Mouse (Mus musculus) kidney, embryonic 15.5 days (tissue): Measurements from ENCODE around the gene Tbxas1. TPM values are rescaled to one million over a fixed set of nuclear protein-coding genes. Genes with fewer than 3 reads are reported as not detected.

ENCODE experiments used
- ATAC-seq: fragments of 200-750 bp; cut with Nextera tagmentation; replicated peaks from 2 replicates; pipeline ENCODE4 v1.8.0; 2017; ENCODE audit warnings: moderate TSS enrichment; ENCODE audit not compliant: low FRiP score
- H3K27ac ChIP-seq: fragments of 300-500 bp; sonication (generic); 2 replicates; pipeline ENCODE4 v1.5.1; 2015; ENCODE audit warnings: mild to moderate bottlenecking, inconsistent platforms
- H3K27me3 ChIP-seq: fragments of 300-500 bp; sonication (generic); 2 replicates; pipeline ENCODE4 v1.6.1; 2015; ENCODE audit warnings: inconsistent platforms
- H3K36me3 ChIP-seq: fragments of 300-500 bp; sonication (generic); 2 replicates; pipeline ENCODE4 v1.6.1; 2015; ENCODE audit warnings: inconsistent platforms
- H3K4me1 ChIP-seq: fragments of 300-500 bp; sonication (generic); 2 replicates; pipeline ENCODE4 v1.6.1; 2015; ENCODE audit warnings: inconsistent platforms
- H3K4me2 ChIP-seq: fragments of 300-500 bp; sonication (generic); 2 replicates; pipeline ENCODE4 v1.6.1; 2015; ENCODE audit warnings: moderate library complexity, mild to moderate bottlenecking, inconsistent platforms
- H3K4me3 ChIP-seq: fragments of 300-500 bp; sonication (generic); replicated peaks from 2 replicates; pipeline ENCODE4 v1.5.1; 2015; ENCODE audit warnings: mild to moderate bottlenecking, inconsistent platforms
- H3K9ac ChIP-seq: fragments of 300-500 bp; sonication (generic); 2 replicates; pipeline ENCODE4 v1.6.1; 2015; ENCODE audit warnings: mild to moderate bottlenecking, inconsistent platforms
- H3K9me3 ChIP-seq: fragments of 300-500 bp; sonication (generic); replicated peaks from 2 replicates; pipeline ENCODE4 v1.6.1; 2016; ENCODE audit warnings: inconsistent platforms
- WGBS: fragments of 180-500 bp; shearing (Covaris S2); methylation state at CpG from one replicate; pipeline ENCODE4 v1.1.7; 2015; ENCODE audit warnings: mixed read lengths; 5-methylcytosine and 5-hydroxymethylcytosine counted together
- polyA plus RNA-seq: library from polyadenylated mRNA; unstranded; fragments of >200 nt; fragmentation: Nextera tagmentation; extraction: Ambion mirVana; gene quantifications from 2 replicates; pipeline ENCODE4 v1.2.1, GENCODE M21; 2015

Gene Tbxas1
- polyA plus RNA-seq, 1 experiment from 2014 or later, result 6.4 TPM

- Histone ChIP-seq H3K9me3 (0 out of 2 replicates have a peak, but pooled peaks cover 5% of the 10 kb centered on the region), H3K9ac (no peak overlapping the region), H3K27me3 (no peaks in the 10 kb centered on the region), H3K4me3 (no peak overlapping the region), H3K36me3 (no peaks in the 10 kb centered on the region), H3K27ac (peak overlapping the region; percentile 41; the same call in 1 of the 2 replicates), H3K4me2 (peak overlapping the region; percentile 47), H3K4me1 (peaks cover 16% of the 10 kb centered on the region; the same call in 1 of the 2 replicates)
- ATAC-seq, result no peak
- 23% methylated on average over 13 of the region's 13 CpGs for WGBS
Observed at GRCm38 (mm10) chr6:38926963-38927361, 51.8 kb downstream of the Tbxas1 start.

GRCm38 (mm10) chr6:38928489-38928888 lies 53.3 kb downstream of the Tbxas1 start:
- Histone ChIP-seq H3K27me3 (no peaks in the 10 kb centered on the region), H3K36me3 (no peaks in the 10 kb centered on the region), H3K4me2 (no peak overlapping the region), H3K4me3 (no peak overlapping the region), H3K9me3 (0 out of 2 replicates have a peak, but pooled peaks cover 5% of the 10 kb centered on the region), H3K4me1 (peaks cover 12% of the 10 kb centered on the region; the same call in 1 of the 2 replicates), H3K27ac (no peak overlapping the region), H3K9ac (no peak overlapping the region)
- WGBS, result 61% methylated on average over 3 of the region's 3 CpGs
- ATAC-seq, result no peak

- H3K4me1 ChIP-seq, result no peaks in the 10 kb centered on the region
- H3K9ac ChIP-seq, result no peak overlapping the region
- WGBS, result 57% methylated on average over 2 of the region's 2 CpGs
- no peak overlapping the region for H3K4me3 ChIP-seq
- H3K27ac ChIP-seq, result no peak overlapping the region
- no peaks in the 10 kb centered on the region for H3K27me3 ChIP-seq
- ATAC-seq, result no peak
- H3K36me3 ChIP-seq, result no peaks in the 10 kb centered on the region
- 0 out of 2 replicates have a peak, but pooled peaks cover 5% of the 10 kb centered on the region for H3K9me3 ChIP-seq
- no peak overlapping the region for H3K4me2 ChIP-seq
Observed at GRCm38 (mm10) chr6:38936009-38936408, 60.8 kb downstream of the Tbxas1 start.

- Histone ChIP-seq H3K4me3 (no peak overlapping the region), H3K4me1 (no peaks in the 10 kb centered on the region), H3K4me2 (no peak overlapping the region), H3K36me3 (no peaks in the 10 kb centered on the region), H3K9me3 (no peaks in the 10 kb centered on the region), H3K27ac (no peak overlapping the region), H3K9ac (no peak overlapping the region), H3K27me3 (no peaks in the 10 kb centered on the region)
- no peak for ATAC-seq
- 67% methylated on average over 6 of the region's 6 CpGs for WGBS
Observed at GRCm38 (mm10) chr6:38938421-38938820, 63.2 kb downstream of the Tbxas1 start.

GRCm38 (mm10) chr6:38939096-38939495 lies 63.9 kb downstream of the Tbxas1 start:
- 85% methylated on average over 4 of the region's 4 CpGs for WGBS
- no peak overlapping the region for H3K4me2 ChIP-seq
- H3K27ac ChIP-seq, result no peak overlapping the region
- H3K9ac ChIP-seq, result no peak overlapping the region
- H3K27me3 ChIP-seq, result no peaks in the 10 kb centered on the region
- no peaks in the 10 kb centered on the region for H3K9me3 ChIP-seq
- H3K4me1 ChIP-seq, result no peaks in the 10 kb centered on the region
- no peaks in the 10 kb centered on the region for H3K36me3 ChIP-seq
- no peak for ATAC-seq
- H3K4me3 ChIP-seq, result no peak overlapping the region

- Histone ChIP-seq H3K27me3 (no peaks in the 10 kb centered on the region), H3K9ac (no peak overlapping the region), H3K4me2 (no peak overlapping the region), H3K4me3 (no peak overlapping the region), H3K4me1 (no peaks in the 10 kb centered on the region), H3K9me3 (no peaks in the 10 kb centered on the region), H3K27ac (no peak overlapping the region), H3K36me3 (no peaks in the 10 kb centered on the region)
- WGBS, result 76% methylated on average over 1 of the region's 1 CpGs
- ATAC-seq, result no peak
Observed at GRCm38 (mm10) chr6:38941016-38941415, 65.8 kb downstream of the Tbxas1 start.

- WGBS, result 93% methylated on average over 3 of the region's 3 CpGs
Observed at GRCm38 (mm10) chr6:38942771-38943170, 67.6 kb downstream of the Tbxas1 start.

GRCm38 (mm10) chr6:38944392-38944791 lies 69.2 kb downstream of the Tbxas1 start:
- Histone ChIP-seq H3K27me3 (no peaks in the 10 kb centered on the region), H3K27ac (no peak overlapping the region), H3K4me3 (no peak overlapping the region), H3K9me3 (no peaks in the 10 kb centered on the region), H3K4me2 (no peak overlapping the region), H3K9ac (no peak overlapping the region), H3K4me1 (no peaks in the 10 kb centered on the region), H3K36me3 (no peaks in the 10 kb centered on the region)
- ATAC-seq, result no peak
- WGBS, result 90% methylated on average over 8 of the region's 8 CpGs

More at GRCm38 (mm10) chr6:38942771-38943170, 67.6 kb downstream of the Tbxas1 start:
- Histone ChIP-seq H3K4me3 (no peak overlapping the region), H3K4me2 (no peak overlapping the region), H3K9ac (no peak overlapping the region), H3K4me1 (no peaks in the 10 kb centered on the region), H3K27me3 (no peaks in the 10 kb centered on the region), H3K9me3 (no peaks in the 10 kb centered on the region), H3K36me3 (no peaks in the 10 kb centered on the region), H3K27ac (no peak overlapping the region)
- no peak for ATAC-seq

- no peaks in the 10 kb centered on the region for H3K9me3 ChIP-seq
- WGBS, result 86% methylated on average over 7 of the region's 7 CpGs
- H3K4me3 ChIP-seq, result no peak overlapping the region
- no peak overlapping the region for H3K27ac ChIP-seq
- no peaks in the 10 kb centered on the region for H3K27me3 ChIP-seq
- peaks cover 2% of the 10 kb centered on the region for H3K4me1 ChIP-seq
- no peak overlapping the region for H3K9ac ChIP-seq
- H3K36me3 ChIP-seq, result no peaks in the 10 kb centered on the region
- H3K4me2 ChIP-seq, result no peak overlapping the region
- no peak for ATAC-seq
Observed at GRCm38 (mm10) chr6:38944826-38945225, 69.6 kb downstream of the Tbxas1 start.

- ATAC-seq, result no peak
- Histone ChIP-seq H3K27ac (no peak overlapping the region), H3K9ac (no peak overlapping the region), H3K36me3 (no peaks in the 10 kb centered on the region), H3K4me2 (no peak overlapping the region), H3K4me3 (no peak overlapping the region), H3K9me3 (no peaks in the 10 kb centered on the region), H3K4me1 (peaks cover 6% of the 10 kb centered on the region), H3K27me3 (no peaks in the 10 kb centered on the region)
- WGBS, result 86% methylated on average over 3 of the region's 3 CpGs
Observed at GRCm38 (mm10) chr6:38945681-38946080, 70.5 kb downstream of the Tbxas1 start.

GRCm38 (mm10) chr6:38947282-38947681 lies 72.1 kb downstream of the Tbxas1 start:
- no peak for ATAC-seq
- Histone ChIP-seq H3K27ac (no peak overlapping the region), H3K27me3 (no peaks in the 10 kb centered on the region), H3K36me3 (no peaks in the 10 kb centered on the region), H3K4me1 (peaks cover 6% of the 10 kb centered on the region), H3K9ac (no peak overlapping the region), H3K4me3 (no peak overlapping the region), H3K4me2 (no peak overlapping the region), H3K9me3 (no peaks in the 10 kb centered on the region)
- 79% methylated on average over 4 of the region's 4 CpGs for WGBS

GRCm38 (mm10) chr6:38949683-38950161 lies 74.5 kb downstream of the Tbxas1 start:
- H3K4me1 ChIP-seq, result peaks cover 6% of the 10 kb centered on the region
- no peak overlapping the region for H3K4me2 ChIP-seq
- H3K27me3 ChIP-seq, result peaks cover under 1% of the 10 kb centered on the region; the same call in 1 of the 2 replicates
- no peaks in the 10 kb centered on the region for H3K9me3 ChIP-seq
- H3K4me3 ChIP-seq, result no peak overlapping the region
- H3K27ac ChIP-seq, result peak overlapping the region; percentile 75
- H3K9ac ChIP-seq, result no peak overlapping the region
- 30% methylated on average over 5 of the region's 5 CpGs for WGBS
- no peaks in the 10 kb centered on the region for H3K36me3 ChIP-seq
- no peak for ATAC-seq

GRCm38 (mm10) chr6:38950341-38950740 lies 75.1 kb downstream of the Tbxas1 start:
- H3K9ac ChIP-seq, result no peak overlapping the region
- H3K4me2 ChIP-seq, result no peak overlapping the region
- WGBS, result 38% methylated on average over 4 of the region's 4 CpGs
- peaks cover 6% of the 10 kb centered on the region for H3K4me1 ChIP-seq
- no peaks in the 10 kb centered on the region for H3K9me3 ChIP-seq
- H3K36me3 ChIP-seq, result no peaks in the 10 kb centered on the region
- H3K4me3 ChIP-seq, result no peak overlapping the region
- ATAC-seq, result no peak
- peaks cover 3% of the 10 kb centered on the region; the same call in 1 of the 2 replicates for H3K27me3 ChIP-seq
- H3K27ac ChIP-seq, result peak overlapping the region; percentile 75
